Mouse (Mus musculus) retina, postnatal 7 days (tissue): ENCODE results near the gene Vti1a.
A peak's percentile ranks its signal among the peaks of the same experiment; 100 is the strongest.

Experiments
- DNase-seq: peaks from one replicate; pipeline ENCODE4 v3.0.0-alpha.2; 2012; ENCODE audit warnings: low read depth, low spot score

The Vti1a gene

DNA sequence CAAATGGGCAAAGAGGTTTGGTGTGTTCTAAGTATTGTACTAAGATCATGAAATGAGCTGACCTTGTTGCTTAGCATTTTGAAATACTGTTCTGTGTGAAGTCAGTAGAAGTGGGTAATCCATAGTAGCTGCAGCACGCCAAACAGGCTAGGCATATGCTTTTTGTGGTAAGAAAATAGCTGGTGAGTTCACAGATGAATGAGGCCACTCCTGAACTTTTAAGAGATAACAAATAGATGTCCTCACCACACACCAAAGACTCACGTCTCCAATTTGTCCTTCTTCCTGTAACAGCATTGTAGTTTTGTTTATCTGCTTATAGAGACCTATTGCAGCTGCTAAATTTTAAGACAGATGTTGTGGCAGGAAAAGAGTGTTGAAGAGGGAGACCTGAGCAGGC, 62.8 kb downstream of the Vti1a start:
- DNase-seq, result no peak

DNA sequence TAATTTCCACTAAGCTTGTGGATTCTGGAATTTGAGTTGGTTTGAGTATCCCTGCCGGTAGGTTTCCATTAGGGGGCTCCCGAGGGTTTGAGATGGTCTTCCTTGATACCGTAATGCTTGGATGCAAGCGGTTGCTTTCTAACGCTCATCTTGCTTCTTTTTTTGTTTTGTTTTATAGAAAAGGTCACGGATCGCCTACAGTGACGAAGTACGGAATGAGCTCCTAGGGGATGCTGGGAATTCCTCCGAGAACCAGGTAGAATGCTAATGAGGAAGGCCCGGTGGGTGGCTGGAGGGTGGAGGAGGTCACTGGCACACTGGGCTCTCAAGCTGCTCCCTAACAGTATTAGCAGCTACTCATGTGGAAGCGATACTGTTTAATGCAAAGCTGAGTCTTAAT, 64.7 kb downstream of the Vti1a start:
- DNase-seq, result peak; percentile 13

DNA sequence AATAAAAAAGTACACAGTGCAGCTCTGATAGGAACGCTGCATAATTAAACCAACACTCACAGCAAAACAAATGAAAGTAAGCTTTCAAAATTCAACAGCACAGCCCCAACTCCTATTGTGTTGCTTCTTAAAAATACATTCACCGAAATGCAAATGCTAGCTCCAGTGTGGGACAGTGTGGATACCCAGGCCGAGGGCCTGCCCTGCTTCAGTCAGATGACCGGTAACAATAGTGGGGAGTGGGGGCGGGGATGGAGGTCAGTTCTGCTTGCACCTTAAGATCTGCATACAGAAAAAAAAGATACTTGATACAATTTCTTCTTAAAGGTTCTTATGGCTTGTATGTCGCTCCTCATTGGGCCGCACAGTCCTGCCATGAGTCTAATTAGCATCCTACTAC, 65.2 kb downstream of the Vti1a start:
- DNase-seq, result no peak

DNA sequence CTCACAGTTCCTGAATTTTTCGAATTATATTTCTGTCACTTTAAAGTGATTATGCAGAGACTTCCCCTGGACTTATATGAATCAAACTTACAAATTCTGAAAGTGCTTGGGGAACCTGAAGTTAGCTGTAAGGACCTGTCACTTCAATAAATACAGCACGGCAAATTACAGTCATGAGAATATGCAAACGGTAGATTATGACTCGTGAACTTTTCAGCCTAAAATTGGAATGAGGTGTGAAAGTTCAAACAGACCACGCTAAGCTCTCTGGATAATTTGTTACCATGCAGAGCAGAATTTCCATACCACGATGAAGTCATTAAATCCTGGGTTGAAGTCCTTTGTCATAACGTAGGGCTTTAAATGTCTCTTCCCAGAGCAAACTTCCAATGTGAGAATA, 66.7 kb downstream of the Vti1a start:
- DNase-seq, result no peak

DNA sequence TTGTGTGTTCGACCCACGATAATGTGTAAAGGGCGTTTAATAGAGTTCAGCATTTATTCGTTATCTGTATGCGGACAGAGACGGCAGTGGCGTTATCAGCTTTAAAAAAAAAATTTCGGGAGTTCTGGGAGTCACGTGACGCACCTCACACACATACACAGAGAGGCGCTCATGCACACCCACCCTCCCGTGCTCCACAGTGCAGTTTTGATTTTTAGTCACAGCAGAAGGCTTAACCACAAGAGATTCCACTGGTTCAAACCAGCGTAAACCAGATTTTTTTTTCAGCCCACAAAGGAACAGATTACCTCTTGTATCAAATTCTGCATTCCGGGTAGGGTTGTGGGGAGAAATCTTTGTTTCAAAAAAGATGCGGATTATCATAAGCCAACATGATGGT, 68.5 kb downstream of the Vti1a start:
- DNase-seq, result no peak

DNA sequence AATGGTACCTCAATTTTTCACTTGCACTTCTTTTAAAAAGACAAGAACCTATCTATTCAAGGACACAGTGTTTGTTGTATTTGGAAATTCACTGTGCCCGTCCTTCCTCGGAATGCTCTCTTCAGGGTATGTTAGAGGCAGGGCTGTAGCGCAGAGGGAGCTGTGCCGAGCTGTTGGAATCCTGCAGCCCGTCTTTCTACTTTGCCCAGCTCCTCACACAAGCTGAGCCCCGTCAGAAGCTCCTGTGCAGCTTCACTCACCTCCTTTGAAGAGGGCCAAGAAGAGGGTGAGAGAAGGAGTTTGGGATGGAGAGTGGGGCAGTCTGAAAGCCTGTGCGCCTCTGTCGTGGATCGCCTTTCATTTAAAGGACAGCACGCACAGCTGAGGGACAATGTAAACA, 72.9 kb downstream of the Vti1a start:
- no peak for DNase-seq

DNA sequence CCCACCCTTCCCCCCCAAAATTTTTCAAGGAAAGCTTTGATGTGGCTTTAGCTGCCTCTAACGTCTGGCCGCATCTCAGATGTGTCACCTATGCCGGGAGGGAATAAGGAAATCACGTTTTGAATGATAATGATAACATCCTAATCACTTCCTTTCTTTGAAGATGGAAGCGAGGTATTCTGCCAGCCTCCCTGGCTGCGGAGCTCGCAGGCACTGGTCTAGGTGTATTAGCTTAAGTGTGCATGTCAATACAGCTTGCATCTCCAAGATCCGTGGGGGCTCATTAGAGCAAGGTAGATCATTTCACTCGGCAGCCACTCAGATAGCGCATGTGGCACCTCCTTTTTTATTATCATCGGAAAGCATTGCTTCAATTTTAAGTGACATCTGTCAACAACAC, 74.2 kb downstream of the Vti1a start:
- no peak for DNase-seq

DNA sequence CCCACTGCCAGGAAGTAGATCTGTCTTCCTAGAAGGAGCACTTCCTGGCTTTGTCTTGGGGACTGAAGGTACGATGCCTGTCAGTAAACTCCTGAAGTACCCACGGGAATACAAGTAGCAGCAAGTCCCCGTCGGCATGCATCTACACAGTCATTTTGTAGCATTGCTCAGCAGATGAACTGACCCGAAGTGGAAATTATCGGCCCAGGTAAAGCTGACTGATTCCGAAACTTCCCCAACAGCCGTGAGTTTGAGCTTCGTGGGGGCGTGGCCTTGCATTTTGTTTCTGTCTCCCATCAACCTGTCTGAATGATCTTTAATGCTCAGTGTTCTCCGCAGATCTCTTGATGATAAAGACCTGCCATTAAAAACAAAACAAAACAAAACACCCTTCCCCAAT, 85.5 kb downstream of the Vti1a start:
- no peak for DNase-seq

DNA sequence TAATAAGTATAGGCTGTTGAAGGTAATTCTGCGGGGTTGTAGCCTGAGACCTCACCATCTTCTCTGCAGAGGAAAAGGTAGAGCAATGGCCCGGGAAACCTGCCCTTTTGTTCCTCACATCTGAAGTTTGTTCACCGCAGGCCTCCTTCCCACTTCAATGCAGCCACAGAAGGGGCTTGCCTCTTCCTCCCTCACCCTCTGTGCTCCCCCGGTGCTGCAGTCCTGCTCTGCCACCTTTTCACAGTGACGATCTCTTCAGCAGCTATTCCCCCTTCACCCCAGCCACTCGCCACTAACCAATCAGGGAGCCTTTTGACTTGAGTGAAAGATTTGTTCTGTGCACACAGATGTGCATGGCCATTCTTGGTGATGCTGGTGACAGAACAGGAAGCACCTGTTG, 92.4 kb downstream of the Vti1a start:
- DNase-seq, result no peak

DNA sequence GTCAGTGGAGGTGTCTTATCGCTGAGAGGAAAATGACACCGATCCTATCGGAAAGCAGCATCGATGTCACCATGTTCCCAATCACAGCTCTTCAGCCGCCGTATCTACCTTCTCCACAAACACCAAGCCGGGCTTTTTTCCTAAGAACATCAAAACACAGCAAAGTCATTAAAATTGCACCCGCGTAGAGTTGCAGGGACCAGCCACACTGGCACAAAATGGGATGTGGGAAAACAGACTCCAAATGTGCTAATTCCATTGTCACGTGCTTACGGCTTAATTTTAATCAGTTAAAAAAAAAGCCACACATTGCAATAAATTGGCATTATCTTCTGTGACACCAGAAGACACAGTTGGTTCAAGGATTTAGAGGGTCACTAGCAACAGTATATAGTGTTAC, 95.3 kb downstream of the Vti1a start:
- DNase-seq, result no peak

DNA sequence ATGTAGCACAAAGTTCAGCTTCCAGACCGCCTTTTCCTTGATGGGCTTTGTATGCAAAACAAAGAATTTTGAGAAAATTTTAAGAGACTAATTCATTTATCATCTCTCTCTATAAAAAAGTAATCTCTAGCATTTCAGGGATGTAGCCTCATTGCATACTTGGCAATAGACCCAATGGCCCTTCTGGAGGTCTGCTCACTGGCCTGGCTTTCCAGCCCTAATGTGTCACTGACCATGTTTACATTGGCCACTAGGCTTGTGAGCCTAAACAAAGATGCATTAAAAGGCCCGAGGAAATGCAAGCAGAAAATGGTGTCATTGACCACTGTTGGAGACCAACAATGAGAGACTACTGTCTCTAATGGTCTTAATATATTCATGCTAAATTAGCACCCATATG, 95.8 kb downstream of the Vti1a start:
- no peak for DNase-seq

DNA sequence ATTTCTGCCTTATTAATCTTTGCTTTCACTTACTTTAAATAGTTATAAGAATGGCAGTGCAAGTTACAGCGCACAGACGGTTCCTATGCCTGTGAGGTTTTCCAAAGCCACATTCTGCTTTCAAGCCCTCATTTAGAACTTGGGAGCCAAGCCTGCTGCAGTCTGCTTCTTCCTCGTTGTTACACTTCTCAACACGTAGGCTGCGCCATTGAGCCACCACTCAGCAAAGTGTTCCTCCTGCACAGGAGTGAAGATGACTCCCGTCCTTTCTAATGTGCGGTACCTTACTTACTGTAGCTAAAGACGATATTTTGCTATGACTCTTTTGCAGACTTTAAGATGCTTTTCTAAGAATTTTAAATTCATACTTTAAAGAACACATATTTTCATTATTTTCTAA, 98.0 kb downstream of the Vti1a start:
- DNase-seq, result peak; percentile 42

DNA sequence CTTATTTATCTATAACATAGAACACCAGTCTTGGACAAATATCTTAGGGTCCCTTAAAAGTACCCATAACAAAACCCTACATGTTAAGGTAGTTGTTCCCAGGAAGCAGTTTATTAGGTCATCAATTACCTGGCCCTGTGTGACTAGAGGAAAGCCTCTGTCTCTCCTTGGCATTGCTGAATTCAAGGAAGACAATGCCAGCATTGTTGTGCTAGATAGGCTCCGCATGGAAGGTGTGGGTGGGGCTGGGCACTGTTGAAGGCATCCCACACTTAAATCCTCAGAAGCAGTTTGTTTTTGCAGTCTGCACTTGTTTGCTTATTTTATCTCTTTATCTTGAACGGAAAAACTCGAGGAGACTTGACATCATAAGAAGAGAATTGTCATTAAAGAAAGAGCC, 102.7 kb downstream of the Vti1a start:
- DNase-seq, result no peak

DNA sequence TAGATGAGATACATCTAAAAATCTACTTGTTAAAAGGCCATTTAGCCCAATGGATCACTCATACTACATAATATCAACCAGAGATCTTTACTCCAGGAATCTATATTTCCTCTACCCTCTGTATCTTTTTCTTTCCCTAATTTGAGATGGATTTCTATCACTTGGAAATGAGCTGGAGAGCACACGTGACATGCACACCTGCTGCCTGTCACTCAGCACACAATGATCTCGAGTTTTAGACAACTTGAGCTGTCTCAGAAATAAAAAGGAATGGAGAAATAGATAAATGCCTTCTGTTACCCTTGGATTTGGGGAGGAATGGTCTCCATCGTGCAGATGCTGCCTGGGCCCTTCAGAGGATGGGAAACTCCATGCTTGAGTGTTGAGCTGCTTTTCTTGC, 103.9 kb downstream of the Vti1a start:
- no peak for DNase-seq

DNA sequence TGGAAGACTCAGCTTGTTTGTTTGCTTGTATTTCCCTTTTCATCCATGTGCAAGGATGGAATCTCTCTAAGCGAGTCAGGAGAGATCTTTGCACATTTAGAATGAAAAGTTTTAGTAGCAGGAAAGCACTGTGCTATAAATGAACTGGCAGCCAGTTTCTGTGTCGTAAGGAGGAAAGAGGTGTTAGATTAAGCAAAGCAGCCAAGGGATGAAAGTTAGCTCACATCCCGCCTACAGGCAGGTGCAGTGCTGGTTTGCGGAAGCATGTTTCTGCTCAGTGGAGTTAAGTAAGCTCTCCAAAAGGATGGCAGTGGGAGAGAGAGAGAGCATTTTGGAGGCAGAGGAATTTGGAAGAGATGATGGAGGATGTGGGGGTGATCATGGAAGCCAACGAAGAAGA, 105.7 kb downstream of the Vti1a start:
- DNase-seq, result no peak

DNA sequence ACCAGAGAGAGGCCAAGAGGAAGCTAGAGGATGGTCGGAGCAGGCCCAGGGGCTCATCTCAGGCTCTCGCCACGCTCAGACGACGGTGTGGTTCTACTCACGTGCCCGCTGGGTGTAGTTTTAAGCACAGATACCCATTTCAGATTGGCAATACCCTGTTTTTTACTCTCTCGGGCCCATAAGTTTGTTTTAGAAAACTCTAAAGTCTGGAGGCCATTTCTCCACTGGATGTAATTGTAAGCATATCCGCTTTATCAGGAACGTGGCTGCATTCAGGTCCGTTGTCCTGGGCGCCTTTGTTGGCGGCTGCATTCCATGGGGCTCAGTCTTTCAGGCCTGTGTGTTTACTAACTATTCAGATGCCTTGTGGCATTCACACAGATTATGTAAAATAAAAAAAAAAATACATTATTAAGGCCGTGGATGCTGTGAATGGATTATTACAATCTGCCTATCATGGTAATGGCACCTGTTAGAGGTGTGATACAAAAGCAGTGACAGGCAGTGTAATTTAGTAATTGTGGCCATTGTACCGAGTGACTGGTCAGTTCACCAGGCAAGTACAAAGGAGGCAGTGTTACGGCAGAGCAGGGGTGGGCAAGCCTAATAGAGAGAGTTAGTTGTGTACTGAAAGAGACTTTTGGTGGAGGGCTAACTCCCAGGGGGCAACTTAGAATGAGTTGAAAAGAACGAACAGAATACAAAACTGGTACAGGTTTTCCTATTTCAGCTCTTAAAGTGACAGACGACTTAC, 106.4 kb downstream of the Vti1a start:
- no peak for DNase-seq

DNA sequence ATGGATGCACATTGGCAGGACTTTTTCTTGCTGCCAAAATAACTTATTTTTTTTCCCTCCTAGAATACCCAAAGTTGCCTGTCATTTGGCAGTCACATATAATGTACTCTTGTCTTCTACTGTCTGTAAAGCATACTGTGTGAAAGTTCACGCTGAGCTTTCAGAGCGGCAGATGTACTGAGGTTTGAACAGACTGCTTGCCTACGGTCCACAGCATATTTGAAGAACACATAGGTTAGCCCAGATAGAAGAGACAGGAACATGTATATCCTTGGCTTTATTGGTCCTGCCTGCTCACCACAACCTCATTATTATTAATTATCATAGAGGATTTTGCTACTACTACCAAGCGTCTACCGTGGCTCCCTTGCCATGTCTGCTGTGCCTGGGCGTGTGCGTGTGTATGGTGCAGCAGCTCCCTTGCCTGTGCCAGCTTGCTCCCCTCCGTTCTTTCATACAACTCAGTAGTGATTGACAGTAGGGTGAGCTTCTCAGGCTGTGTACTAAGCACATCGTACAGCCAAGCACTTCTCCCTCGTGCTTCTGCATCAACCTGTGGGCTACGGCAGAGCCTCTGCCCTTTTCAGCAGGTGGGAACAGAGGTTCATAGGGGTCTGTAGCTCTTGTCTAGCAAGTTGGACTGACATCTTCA, 107.1 kb downstream of the Vti1a start:
- no peak for DNase-seq

DNA sequence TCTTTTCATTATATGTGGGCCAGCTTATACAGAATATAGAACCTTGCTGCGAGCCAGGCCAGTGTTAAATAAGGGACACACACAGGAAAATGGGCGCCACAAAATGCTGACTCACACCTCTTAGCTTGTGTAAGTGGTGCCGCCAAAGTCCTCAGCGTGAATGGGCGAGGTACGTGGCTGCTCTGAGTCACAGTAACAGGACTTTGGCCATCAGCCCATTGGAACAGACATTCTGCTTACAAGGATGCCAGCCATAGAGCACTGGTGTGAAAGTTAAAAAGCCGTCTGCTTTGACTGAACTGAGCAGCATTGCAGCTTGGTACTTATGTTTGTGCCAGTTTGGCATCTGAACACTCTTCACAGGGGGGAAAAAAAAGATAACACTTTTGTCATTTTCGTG, 107.9 kb downstream of the Vti1a start:
- DNase-seq, result no peak

DNA sequence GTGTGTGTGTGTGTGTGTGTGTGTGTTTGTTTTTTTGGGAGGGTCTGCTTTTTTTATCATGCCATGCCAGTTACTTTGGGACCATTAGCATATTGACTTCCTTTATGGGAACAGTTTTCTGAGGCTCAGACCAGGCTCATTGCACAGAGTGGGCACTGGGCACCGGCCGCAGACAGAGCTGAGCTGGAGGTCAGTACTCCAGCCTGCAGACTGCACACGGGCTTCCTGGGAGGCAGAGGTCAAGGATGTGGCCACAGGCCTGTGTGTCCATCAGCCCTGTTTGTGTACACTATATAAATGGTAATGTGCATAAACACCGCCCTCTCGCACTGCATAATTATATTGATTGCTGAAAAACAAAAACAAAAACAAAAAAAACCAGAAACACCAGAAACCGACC, 108.4 kb downstream of the Vti1a start:
- no peak for DNase-seq

DNA sequence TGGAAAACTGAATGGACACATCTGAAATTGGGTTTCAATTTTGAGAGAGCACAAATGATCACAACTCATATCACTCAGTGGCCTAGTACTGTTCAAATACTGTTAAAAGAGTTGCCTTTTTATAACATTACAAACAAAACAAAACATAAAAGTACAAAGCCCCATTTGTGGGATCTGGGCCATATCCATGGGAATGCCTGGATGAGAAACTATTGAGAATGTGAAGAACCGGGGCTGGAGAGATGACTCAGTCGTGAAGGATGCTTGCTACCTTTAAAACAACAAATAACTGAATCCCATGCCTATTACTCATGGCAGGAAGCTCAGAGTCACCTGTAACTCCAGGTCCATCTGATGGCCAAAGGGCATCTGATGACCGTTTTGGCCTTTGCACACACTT, 124.2 kb downstream of the Vti1a start:
- no peak for DNase-seq

DNA sequence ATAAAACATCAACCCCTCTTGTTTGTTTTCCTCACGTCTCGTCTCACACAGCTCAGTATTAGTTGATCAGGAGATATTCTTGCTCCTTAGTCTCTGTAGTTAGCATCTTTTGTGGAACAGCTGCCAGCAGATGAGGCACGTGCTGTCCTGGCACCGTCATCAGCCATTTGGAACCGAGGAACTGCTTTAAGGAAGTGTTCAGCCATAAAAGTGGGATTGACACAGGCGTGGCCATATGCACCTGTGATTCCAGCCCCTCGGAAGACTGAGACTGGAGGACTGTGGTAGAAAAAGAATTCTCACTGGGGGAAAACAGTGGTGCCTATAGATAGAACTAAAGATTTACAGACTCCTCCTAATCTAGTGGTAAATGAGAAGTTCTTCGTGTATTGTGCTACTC, 127.5 kb downstream of the Vti1a start:
- no peak for DNase-seq

DNA sequence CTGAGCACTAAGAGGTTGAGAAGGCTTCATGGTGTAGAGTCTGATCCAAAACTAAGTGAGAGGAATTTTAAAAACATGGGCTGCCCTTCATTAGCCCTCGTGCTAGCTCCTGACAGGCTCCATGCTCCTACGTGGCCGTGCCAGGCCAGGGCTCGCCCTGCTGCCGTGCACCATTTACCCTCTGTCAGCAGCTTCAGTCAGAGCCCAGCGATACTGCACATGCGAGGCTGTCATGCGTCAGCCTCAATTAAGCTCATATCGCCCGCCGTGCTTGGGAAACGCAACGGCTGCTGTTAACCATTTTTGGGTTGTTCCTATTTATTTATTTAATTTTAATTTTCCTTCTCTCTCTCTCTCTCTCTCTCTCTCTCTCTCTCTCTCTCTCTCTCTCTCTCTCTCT, 133.0 kb downstream of the Vti1a start:
- no peak for DNase-seq

DNA sequence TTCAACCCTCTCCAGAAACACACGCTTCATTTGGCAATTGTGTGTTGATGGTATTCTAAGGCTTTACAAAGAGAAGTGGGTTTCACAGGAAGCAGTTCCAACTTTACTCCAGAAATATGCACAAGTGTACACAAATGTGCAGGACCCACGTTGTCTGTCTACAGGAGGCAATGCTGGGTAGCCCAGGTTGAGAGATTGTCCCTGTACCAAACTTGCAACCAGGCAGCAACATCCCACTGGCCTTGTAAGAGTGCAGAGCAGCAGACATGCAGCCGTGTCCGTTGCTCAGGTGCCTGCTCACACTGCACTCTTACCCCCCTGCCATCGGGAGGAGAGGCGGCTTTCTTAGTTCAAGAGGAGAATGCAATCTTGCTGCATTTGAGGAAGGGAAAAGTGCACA, 133.4 kb downstream of the Vti1a start:
- DNase-seq, result no peak
